Mouse (Mus musculus) liver, adult 2 months (tissue): Measurements from ENCODE around the gene Prkrip1. TPM values are rescaled to one million over a fixed set of nuclear protein-coding genes. Genes with fewer than 3 reads are reported as not detected.

Experiments used
- DNase-seq: peaks from one replicate; pipeline ENCODE4 v3.0.0-alpha.2; 2011; ENCODE audit warnings: low read depth, low spot score; ENCODE audit errors: extremely low read depth
- H3K27ac ChIP-seq: fragments of 200-500 bp; replicated peaks from 2 replicates; pipeline ENCODE4 v1.5.1; 2012; ENCODE audit warnings: low read depth, mild to moderate bottlenecking, control low read depth, inconsistent platforms, low read length; ENCODE audit not compliant: insufficient read depth
- H3K27me3 ChIP-seq: fragments of 200-500 bp; 2 replicates; pipeline ENCODE4 v1.6.1; 2012; ENCODE audit warnings: mild to moderate bottlenecking, moderate library complexity, low read length, inconsistent platforms; ENCODE audit not compliant: control insufficient read depth, insufficient read depth
- H3K36me3 ChIP-seq: fragments of 200-500 bp; 2 replicates; pipeline ENCODE4 v1.6.1; 2012; ENCODE audit warnings: low read length, inconsistent platforms; ENCODE audit not compliant: control insufficient read depth, insufficient read depth
- H3K4me1 ChIP-seq: fragments of 200-500 bp; 2 replicates; pipeline ENCODE4 v1.6.1; 2011; ENCODE audit warnings: low read length; ENCODE audit not compliant: control insufficient read depth, insufficient read depth
- H3K4me3 ChIP-seq: fragments of 200-500 bp; 2 replicates; pipeline ENCODE4 v1.5.1; 2011; ENCODE audit warnings: low read depth, mild to moderate bottlenecking, control low read depth, low read length, moderate library complexity; ENCODE audit not compliant: insufficient read depth
- H3K79me2 ChIP-seq: fragments of 200-500 bp; 2 replicates; pipeline ENCODE4 v1.6.1; 2012; ENCODE audit warnings: inconsistent platforms, mild to moderate bottlenecking, low read length, moderate library complexity; ENCODE audit not compliant: control insufficient read depth, insufficient read depth
- H3K9ac ChIP-seq: fragments of 200-500 bp; 2 replicates; pipeline ENCODE4 v1.6.1; 2012; ENCODE audit warnings: low read depth, mild to moderate bottlenecking, control low read depth, inconsistent platforms, low read length
- CTCF ChIP-seq: fragments of 200-500 bp; IDR thresholded peaks from 2 replicates; pipeline ENCODE4 v1.5.1; 2011; ENCODE audit warnings: low read depth, low read length, control low read depth
- POLR2A ChIP-seq: fragments of 200-500 bp; IDR thresholded peaks from 2 replicates; pipeline ENCODE4 v1.6.1; 2011; ENCODE audit warnings: low read length, control low read depth; ENCODE audit not compliant: insufficient read depth; ENCODE audit errors: extremely low read depth
- whole genome bisulfite sequencing: fragments of 180-500 bp; shearing (Covaris S2); methylation state at CpG from one replicate; pipeline ENCODE4 v1.1.7; 2018; 5-methylcytosine and 5-hydroxymethylcytosine counted together
- polyA plus RNA-seq: library from polyadenylated mRNA; depleted of rRNA; stranded (reverse); fragments of >200 nt; gene quantifications from 2 replicates; pipeline ENCODE4 v1.2.3, GENCODE M21; 2012
- total RNA-seq: library from RNA; depleted of rRNA; stranded (reverse); fragments of >200 nt; gene quantifications from 2 replicates; pipeline ENCODE4 v1.2.3, GENCODE M21; 2014

Gene Prkrip1
- total and polyA plus RNA-seq, 2 experiments = 2.1 to 4.8 TPM

GRCm38 (mm10) chr5:136147704-136148103 is 51.1 kb downstream of the Prkrip1 start:
- DNase-seq = no peak
- TF ChIP-seq CTCF (no peak), POLR2A (no peak)
- whole genome bisulfite sequencing = 76% methylated on average over 8 of the region's 8 CpGs
- Histone ChIP-seq H3K27ac (no peak overlapping the region), H3K9ac (no peak overlapping the region), H3K27me3 (no peaks in the 10 kb centered on the region), H3K4me3 (no peak overlapping the region), H3K79me2 (no peaks in the 10 kb centered on the region), H3K4me1 (no peaks in the 10 kb centered on the region), H3K36me3 (no peaks in the 10 kb centered on the region)

GRCm38 (mm10) chr5:136146936-136147335 is 51.8 kb downstream of the Prkrip1 start:
- no peaks in the 10 kb centered on the region for H3K27me3 ChIP-seq
- H3K36me3 ChIP-seq = no peaks in the 10 kb centered on the region
- no peak for TF ChIP-seq CTCF
- TF ChIP-seq POLR2A = no peak
- no peak overlapping the region for H3K4me3 ChIP-seq
- DNase-seq = no peak
- no peak overlapping the region for H3K27ac ChIP-seq
- H3K4me1 ChIP-seq = no peaks in the 10 kb centered on the region
- 100% methylated on average over 1 of the region's 1 CpGs for WGBS
- no peak overlapping the region for H3K9ac ChIP-seq
- H3K79me2 ChIP-seq = no peaks in the 10 kb centered on the region

DNA sequence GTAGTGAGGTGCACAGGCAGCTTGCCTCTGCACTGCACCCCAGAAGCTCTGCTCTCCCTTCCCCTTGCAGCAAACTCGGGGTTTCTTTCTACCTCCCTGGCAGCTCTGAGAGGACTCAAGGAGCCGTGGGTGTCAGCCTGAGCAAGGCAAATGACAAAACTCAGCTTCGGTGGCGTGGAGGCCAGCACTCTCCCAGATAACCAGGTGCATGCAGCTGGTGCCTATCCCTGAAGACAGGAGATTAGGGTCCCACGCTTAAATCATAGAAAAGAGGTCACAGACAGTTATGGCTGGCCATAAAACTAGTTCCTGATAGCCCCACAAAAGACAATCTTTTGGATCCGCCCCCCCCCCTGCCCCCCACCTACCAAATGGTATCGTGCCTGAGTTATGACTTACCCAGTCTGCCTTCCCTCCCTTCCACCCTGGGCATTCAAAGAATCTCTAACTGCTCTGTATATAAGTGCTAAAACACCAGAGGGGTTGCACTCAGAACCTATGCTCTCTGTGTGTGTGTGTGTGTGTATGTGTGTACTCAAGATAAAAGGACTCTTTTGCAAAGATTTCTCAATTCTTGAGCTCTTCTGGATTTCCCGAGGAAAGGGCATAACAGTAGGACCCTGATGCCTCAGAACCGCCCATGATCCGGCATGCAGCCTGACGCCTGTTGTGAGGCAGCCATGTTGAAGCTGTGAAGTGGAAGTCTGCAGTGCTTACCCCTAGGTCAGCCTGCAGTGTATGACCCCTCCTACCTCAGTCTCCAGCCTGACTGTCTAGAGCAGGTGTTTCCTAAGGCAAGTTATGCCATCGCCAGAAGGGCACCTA is 53.9 kb downstream of the Prkrip1 start:
- Histone ChIP-seq H3K4me1 (no peaks in the 10 kb centered on the region), H3K4me3 (no peak overlapping the region), H3K27me3 (no peaks in the 10 kb centered on the region), H3K79me2 (no peaks in the 10 kb centered on the region), H3K36me3 (peaks cover 5% of the 10 kb centered on the region; the same call in 1 of the 2 replicates), H3K27ac (no peak overlapping the region), H3K9ac (no peak overlapping the region)
- TF ChIP-seq POLR2A (no peak), CTCF (no peak)
- WGBS = 68% methylated on average over 12 of the region's 12 CpGs
- no peak for DNase-seq

DNA sequence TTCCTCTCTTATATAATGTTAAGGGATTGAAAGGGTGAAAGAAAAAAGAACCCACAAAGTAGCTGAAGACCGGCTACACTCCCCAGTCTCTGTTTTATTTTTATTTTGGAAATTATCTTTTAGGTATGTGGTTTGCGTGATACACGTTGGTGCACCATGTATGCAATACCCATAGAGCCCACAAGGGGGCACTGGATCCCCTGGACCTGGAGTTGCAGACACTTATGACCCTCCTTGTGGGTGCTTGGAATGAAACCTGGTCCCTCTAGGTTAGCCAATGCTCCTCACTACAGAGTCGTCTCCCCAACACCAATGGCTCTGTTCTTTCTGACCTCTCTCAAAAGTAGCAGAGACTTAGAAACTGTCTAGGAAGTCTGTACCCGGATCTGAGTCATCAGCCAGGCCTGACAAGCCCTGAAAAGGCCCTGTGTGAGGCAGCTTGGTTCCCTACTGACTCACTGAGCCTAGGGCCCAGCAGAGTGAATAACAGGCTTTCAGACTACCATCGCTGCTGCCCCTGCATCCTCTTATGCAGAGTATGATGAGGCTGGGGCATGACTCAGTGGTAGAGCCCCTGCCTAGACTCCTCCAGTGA is 55.5 kb downstream of the Prkrip1 start:
- H3K4me1 ChIP-seq = no peaks in the 10 kb centered on the region
- H3K27ac ChIP-seq = no peak overlapping the region
- H3K36me3 ChIP-seq = peaks cover 5% of the 10 kb centered on the region; the same call in 1 of the 2 replicates
- H3K27me3 ChIP-seq = no peaks in the 10 kb centered on the region
- no peak overlapping the region for H3K4me3 ChIP-seq
- no peak for DNase-seq
- TF ChIP-seq CTCF (peak; percentile 50; the same call in 1 of the 2 replicates), POLR2A (no peak)
- no peaks in the 10 kb centered on the region for H3K79me2 ChIP-seq
- WGBS = 92% methylated on average over 6 of the region's 6 CpGs
- H3K9ac ChIP-seq = no peak overlapping the region

- H3K4me1 ChIP-seq = no peaks in the 10 kb centered on the region
- H3K4me3 ChIP-seq = no peak overlapping the region
- 86% methylated on average over 5 of the region's 5 CpGs for WGBS
- no peaks in the 10 kb centered on the region for H3K27me3 ChIP-seq
- H3K9ac ChIP-seq = no peak overlapping the region
- H3K79me2 ChIP-seq = no peaks in the 10 kb centered on the region
- peak; percentile 20; the same call in 1 of the 2 replicates for TF ChIP-seq CTCF
- TF ChIP-seq POLR2A = no peak
- DNase-seq = no peak
- H3K27ac ChIP-seq = no peak overlapping the region
- H3K36me3 ChIP-seq = peaks cover 5% of the 10 kb centered on the region; the same call in 1 of the 2 replicates
Measured at GRCm38 (mm10) chr5:136142746-136143145, 56.0 kb downstream of the Prkrip1 start.

DNA sequence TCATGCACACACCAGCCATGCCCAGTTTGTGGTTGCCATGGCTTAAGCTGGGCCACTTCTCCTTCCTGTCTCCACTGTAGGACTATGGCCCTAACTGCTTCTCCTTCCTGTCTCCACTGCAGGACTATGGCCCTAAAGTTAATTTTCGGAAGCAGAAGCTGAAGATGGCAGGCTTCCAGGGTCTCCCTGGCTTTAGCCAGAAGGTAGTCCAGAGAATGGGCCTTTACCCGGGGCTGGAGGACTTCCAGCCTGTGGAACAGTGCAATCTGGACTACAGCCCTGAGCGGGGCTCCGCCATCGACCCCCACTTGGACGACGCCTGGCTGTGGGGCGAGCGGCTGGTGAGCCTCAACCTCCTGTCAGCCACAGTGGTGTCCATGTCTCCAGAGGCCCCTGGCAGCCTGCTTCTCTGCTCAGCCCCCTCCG is 58.7 kb downstream of the Prkrip1 start:
- no peak overlapping the region for H3K27ac ChIP-seq
- 88% methylated on average over 10 of the region's 10 CpGs for whole genome bisulfite sequencing
- no peaks in the 10 kb centered on the region for H3K27me3 ChIP-seq
- H3K4me3 ChIP-seq = no peak overlapping the region
- no peak overlapping the region for H3K9ac ChIP-seq
- TF ChIP-seq POLR2A (no peak), CTCF (no peak)
- H3K79me2 ChIP-seq = no peaks in the 10 kb centered on the region
- peak; percentile 23 for DNase-seq
- H3K36me3 ChIP-seq = peaks cover 5% of the 10 kb centered on the region; the same call in 1 of the 2 replicates
- peaks cover 3% of the 10 kb centered on the region; the same call in 1 of the 2 replicates for H3K4me1 ChIP-seq
